Mouse (Mus musculus) adrenal gland, adult 8-10 months (tissue): ENCODE data around the gene Agmo. TPM values are rescaled to one million over a fixed set of nuclear protein-coding genes. Genes with fewer than 3 reads are reported as not detected.

ENCODE experiments used
- DNase-seq: peaks from one replicate; pipeline ENCODE4 v3.0.0; 2022
- total RNA-seq, 4 experiments: library from RNA; stranded (reverse); gene quantifications; 2 replicates each; pipeline ENCODE4 v1.2.4; 2022

Agmo gene
- total RNA-seq, 4 experiments from 2014 or later: 2.7 to 7.0 (median 4.2) TPM

DNA sequence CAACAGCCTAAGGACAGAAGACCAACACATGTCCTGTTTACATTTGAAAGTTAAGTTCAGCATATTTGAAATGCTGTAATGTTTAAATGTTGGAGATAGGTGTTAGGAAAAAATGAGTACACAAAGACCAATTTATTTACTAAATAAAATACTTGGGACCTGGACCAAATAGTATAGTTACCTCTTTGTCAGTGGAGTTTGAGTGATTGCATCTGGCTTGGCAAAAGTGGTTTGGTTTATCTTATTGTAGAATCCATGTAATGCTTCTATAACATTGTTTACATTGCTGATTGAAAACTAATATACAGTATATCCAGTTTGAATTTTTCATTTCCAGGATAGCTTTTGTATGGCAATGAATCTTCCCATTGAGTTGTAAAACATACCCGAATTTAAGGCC is 193.0 kb downstream of the Agmo start:
- DNase-seq: no peak

DNA sequence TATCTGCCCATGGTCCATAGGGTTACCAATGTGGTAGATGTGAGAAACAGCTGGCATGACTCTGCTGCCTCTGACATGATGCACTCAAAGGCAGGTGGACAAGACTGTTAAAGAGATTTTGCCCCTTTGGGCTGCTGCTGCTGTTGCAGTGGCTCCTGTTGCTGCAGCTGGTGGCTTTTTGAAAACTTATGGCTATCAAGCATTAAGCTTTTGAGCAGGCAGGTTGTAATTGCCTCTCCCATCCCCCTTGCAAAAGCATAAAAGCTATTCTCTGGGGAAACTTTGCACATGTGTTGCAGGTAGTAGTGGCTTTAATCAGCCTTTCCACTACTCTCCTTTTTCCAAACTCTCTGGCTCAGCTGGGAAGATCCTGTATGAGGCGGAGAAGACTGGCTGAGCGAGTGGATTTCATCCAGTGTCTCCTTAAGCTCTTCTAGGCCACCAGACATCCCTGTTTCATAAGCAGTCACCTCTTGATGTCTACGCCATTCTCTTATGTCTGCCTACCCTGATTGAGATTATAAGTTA is 201.1 kb downstream of the Agmo start:
- no peak for DNase-seq

DNA sequence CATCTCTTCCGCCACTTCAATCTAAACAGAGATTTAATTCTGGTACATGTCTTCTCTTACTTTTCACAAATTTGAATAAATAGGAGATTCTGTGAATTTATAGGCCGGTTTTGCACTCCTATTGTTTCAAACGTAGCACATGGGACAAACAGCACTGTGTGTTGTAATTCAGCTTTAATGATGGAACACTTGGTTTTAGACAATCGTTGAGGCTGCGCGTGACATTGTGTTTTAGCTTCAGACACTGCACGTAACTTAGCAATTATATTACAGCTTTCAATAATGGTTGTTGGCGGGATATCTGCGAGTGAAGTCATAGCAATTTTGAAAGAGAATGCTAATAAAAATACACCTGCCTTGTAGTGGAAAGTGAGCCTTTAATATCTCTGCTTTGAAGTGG is 203.8 kb downstream of the Agmo start:
- DNase-seq: no peak

DNA sequence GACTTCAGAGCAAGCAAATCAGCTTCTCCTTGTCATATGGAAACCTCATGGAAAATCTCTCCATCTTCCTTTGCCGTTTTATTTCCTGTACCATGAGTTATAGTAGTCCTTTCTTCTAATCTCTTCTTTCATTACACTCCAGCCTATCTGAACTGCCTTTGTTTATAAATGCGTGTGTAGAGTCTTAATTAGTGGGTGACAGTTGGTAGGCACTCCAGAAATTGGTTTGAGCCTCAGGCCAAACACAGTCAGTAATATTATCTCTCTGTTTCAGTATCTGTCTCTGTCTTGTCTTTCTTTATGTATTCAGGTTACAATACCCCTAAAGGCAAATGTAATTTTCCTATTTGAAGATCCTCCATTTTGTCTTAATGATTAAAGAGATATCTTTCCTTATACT is 208.2 kb downstream of the Agmo start:
- DNase-seq: no peak

DNA sequence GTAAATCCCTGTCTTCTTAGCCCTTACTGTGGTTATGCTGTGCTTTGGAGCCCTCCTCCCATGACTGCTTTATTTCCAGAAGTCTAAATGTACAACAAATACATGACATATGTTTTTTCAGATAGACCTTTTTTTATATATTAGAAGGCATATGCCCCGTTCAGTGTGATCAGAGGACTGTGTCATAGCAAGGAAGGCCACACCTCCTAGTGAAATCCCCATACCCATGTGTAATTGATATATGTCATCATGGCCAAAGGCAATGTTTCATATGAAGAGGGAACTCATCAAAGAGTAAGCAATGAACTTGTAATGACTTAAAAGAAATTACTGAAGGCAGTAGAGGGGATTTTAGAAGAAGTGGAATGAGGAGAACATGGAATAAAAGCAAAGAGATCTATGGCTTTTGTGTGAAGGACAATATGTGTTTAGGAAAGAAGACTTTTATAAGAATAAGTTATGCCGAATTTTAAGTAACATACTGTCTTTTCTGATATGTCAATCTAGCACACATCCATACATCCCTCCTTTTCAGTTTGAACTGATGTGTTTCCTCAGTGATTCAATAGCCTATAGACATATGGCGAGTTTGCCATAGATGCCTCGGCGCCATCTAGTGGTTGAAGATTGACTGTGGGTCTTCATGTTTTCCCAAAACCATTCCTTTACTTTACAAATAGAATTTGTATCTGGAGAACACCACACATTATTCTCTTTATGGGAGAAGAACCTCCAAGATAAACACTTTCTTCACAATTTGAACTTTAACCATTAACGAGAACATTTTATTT is 209.1 kb downstream of the Agmo start:
- DNase-seq: no peak

DNA sequence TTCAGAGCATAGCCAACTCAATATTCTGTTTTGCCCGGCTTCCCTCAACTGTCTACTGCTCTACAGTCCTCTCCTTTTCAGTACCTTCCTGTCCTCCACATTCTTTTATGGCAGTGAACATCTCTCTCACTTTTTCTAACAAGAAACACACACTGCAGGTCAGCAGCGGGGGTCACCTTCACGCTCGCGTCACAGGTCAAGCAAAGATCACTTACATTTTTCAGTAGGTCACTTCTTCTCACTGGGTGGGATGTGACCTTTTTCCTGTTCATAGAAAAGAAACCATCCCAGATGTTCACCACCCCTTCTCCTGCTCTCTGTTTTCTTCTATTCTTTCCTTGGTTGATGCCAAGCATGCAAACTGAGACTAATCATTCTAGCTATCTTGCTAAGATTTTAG is 230.2 kb downstream of the Agmo start:
- no peak for DNase-seq

DNA sequence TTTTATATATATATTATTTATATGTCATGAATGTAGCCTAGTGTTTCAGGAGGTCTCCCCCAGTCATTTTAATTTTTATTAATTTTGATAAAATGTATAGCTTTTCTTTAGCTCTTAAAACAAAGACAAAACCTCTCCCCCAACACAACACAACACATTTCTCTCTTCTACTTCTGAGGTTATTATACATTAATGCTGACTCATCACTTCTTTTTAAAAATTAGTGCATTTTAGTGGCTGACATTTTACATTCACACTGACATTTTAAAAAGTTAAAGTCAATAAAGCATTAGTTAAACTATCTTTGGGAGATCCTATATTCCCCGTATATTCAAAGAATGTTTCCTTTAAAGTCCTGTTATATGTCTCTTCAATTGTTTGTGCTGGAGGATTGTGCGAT is 235.4 kb downstream of the Agmo start:
- DNase-seq: no peak

DNA sequence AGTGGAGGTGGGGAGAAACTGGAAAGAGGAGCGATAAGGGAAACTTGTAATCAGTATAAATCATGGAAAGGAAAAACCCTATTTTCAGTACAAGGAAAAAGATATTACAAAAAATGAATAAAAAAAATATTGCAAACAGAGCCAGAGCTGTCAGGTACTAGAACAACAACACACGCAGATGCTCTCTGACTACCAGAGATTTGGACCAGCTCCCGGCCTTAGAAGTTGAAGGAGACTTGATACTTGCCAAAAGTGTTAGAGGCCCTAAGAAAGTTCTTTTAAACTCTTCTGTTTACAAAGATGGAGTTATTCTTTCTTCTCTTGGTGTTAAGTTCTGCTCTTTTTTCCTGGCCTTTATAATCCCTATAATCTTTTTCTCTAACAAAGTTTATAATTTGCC is 246.6 kb downstream of the Agmo start:
- DNase-seq: no peak

DNA sequence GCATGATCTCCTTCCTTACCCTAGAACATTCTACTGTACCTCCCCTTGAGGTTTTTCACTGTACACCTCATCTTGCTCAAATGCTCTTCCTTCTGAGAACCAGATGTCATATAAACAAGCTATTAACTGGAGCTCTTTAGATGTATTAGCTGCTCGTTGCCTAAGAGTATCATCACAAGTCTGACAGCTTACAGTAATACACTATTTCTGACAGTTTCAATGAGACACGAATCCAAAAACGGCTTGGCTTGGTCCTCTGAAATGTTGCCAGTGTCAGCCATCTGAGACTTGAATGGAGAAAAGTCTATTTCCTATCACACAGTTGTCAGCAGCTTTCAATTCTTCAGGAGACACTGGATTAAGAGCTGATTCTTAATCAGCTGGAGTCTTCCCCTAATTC is 257.4 kb downstream of the Agmo start:
- DNase-seq: no peak

DNA sequence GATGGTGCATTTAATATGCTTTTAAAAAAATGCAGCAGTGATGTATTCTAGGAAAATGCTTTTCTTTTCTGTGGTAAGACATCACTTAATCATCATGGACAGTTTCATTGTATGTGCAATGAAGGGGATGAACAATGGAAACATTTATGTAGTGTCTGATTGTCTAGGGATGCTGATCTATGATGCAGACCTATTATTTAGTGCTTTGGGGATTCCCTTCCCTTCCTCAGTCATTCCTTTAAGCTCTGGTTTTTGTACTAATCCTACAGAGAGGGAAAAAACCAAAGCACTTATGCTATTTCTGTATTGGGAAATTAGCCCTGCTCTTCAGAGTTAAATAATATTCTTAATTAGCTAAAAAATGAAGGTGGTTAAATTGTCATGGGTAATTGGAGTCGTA is 266.0 kb downstream of the Agmo start:
- no peak for DNase-seq

DNA sequence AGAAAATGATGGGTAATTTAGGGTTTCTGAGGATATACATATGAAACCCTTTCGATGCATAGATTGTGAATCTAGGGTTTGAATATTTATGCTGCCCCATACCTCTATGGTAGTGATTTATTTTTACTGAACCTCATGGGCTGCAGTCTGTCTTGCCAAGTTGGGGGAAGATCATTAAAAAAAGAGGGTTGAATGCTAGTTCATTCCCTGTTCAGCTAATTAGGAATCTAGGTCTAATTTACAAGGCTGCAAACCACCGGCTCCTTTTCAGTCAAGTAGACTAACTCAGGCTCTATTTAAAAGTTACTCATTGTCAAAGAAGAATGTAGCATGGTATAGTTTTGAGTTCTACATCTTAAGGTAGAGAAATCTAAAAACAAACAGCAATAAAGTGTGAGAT is 266.4 kb downstream of the Agmo start:
- DNase-seq: no peak

DNA sequence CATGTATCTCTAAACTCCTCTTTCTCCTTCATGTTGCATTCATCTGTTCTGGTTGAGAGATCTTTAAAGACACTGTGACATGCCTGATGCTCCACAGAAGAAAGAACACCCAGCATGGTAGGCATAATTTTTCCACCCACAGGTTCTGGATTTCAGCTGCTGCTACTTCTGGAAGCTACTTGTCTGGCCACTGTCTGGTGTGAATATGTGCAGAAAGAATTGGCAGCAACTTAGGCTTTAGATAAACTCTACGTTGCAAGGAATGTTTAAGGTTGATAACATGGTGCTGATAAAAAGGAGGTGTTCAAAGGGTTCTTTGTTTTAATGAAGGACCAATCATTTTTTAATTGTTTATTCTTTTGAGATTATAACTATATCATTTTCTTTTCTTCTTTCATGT is 280.3 kb downstream of the Agmo start:
- no peak for DNase-seq

DNA sequence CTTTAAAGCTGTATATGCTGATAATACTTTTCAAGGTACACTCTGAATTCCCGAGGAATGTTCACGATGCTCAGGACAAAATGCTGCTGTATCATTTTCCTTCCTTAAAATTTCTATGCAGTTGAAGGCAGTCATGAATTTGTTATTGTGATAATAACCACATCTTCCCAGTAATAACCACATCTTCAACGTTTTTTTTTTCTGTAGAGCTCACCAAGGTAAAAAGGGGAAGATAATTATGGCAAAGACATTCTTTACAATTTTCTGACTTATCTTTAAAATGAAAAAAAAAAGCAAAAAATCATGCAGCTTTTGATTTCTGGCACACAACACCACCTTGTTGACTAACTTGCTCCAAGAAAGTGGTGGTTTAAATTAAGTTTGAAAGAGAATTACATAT is 283.2 kb downstream of the Agmo start:
- DNase-seq: no peak

DNA sequence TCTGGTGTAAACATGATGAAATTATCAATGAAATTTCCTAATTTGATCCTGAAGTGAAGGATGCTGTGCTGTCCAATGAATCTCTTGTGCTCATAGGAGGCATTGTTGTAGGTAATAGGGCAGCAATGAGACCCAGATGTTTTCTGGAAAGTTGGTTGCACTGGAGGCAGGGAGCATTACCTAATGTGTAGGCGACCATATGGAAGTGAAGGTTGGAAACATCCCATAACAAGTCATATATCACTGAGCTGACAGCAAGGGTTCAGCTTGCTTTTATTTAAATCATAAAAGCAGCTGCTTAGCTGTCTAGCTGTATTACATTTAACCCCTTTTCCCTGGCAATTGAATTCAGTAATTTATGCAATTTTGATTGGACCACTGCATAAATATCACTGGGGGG is 299.6 kb downstream of the Agmo start:
- no peak for DNase-seq

DNA sequence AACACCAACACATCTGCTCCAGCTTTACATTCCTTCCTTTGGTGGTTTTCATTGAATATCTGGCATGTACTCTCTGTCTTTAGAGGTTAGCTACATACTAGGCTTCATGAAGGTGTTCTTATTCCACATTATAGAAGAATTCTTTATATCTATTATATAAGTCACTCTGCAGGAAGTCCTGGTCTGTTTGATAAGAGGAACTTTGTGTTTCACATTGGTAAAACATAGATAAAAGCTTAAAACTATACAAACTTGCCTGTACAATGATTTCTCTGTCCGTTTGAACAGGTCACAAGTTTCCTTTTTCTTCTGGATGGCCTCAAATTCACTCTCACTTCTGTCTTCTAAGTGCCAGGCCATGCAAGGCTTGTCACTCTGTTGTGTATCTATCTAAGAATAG is 316.8 kb downstream of the Agmo start:
- DNase-seq: no peak

DNA sequence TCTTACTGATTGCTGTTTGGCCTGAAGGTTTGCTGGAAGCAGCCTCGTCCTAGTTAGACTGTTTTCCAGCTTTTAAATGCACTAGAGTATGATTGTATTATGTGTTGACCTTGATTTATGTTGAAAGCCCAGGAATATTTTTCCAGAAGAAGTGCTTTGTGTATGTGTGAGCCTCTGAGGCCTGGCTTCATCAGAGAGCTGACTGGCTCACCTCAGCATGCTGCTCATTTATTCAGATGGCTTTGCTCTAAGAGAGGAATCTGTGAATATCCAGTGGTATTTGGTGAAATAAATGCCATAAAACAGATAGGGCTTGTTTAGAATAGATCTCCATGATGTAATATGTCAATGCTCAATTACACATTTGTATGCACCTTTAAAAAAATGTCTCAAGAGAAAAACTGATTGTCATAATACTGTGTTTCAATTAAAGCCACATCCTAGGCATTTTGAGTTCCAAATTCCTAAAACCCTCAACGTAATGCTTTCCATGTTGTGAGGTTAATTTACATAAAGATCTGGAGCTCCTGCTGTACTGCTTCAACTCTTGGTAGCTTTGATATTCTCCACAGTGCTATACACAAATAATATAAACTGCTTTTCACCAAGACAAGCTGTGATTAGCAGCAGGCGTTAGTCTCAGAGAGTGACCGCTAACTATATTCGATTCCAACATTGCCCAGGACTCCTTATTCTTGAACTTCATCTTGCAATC is 324.6 kb downstream of the Agmo start:
- DNase-seq: no peak

DNA sequence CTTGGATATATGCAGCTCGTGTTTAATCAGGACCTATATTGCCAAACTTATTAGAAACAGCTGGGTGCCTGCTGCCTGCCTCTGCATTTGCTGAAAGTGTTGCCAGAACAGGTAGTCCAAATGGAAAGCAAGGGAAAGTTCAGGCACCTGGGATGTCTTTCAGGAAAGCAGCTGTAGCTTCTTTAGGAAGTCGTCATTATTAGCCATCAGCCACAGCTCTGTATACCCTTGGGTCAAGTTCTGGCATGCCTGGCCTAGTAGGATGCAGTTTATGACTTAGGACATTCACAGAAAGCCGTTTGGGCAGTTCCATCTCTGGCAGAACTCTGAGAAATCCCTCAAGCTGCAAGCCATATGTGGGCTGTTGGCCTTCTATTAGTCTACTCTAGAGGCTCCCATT is 330.5 kb downstream of the Agmo start:
- DNase-seq: no peak

DNA sequence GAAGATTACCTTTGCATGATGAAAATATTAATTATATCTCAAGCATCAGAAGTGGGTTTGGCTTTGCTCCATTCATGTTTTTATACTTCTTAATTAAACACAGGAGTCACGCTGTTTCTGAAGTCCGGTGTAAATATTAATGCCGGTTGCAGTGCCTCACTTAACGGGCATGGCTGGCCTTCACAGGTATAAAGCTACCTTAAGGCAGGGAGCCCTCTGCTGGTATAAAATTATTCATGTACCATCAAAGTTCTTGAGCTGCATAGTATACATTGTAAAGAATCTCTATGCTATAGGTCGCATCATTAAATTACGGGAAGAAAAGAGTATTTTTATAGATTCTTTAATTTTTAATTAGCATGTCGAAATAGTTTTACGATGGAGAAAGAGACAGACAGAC is 341.3 kb downstream of the Agmo start:
- no peak for DNase-seq

DNA sequence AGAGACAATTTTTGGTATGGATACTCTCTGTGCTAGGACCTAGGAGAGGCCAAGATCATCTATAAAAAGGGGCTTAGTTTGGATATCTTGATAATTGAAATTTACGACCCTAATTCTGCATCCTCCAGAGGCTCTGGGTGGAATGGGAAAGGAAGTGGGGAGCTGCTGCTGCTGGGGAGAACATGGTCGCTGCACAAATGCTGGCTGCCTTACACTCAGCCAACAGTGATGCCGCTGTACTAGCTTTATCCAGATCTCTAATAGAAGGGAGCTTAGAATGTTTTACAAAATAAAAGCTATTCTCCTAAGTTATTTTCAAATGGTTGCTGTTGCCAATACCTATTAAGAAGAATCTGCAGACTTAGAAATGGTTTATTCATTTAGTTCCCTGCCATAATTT is 351.4 kb downstream of the Agmo start:
- no peak for DNase-seq

DNA sequence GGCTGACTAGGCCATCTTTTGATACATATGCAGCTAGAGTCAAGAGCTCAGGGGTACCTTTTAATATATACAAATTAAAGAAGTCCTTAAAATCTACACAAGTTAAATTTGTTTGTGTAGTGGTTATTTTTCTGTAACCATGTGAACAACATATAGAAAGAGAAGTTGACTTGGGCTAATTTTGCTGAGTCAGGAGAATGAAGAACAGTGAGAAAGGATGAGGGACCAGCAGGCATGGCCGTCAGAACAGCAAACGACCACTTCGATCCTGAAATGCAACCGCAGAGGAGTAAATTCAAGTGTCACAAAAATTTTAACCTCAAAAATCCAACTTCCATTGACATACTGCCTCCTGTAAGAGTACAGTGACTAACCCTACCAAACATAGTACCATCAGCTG is 371.4 kb downstream of the Agmo start:
- DNase-seq: no peak

DNA sequence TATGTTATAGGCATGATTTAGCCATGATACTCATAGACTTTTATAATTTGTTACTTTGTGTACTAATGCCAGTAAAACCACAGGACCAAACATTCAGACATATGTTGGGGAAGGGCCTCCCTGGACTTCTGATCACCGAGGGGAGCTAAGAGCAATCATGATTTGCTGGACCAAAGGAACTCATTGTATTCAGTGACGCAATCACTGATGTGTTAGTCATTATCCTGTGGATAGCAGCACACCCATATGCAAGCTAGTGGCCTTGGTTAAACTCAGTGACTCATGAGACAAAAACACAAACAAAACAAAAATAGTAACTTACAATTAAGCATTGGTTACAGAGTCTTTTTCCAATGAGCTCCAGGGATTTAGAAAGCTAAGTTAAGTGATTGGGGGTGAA is 373.3 kb downstream of the Agmo start:
- no peak for DNase-seq

DNA sequence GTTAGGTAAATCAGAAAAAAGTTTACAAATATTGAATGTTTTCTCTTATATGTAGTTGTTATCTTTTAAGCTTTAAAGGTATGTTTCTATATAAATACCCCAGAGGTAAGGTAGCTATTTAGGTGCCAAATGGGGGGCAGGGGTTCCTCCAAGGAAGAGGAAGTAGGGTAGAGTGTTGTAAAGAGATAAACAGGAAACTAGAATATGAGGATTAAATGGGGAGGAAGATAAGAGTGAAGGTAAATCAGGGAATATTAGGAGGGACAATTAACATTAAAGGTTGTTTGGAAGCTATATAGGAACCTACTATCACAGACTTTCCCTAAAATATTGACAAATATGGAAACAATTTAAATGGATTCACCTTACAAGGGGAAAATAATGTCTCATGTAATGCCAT is 382.6 kb downstream of the Agmo start:
- no peak for DNase-seq
